Mouse (Mus musculus) liver, embryonic 14.5 days (tissue): ENCODE data around the gene Dppa1.

ENCODE experiments used
- CTCF ChIP-seq: IDR thresholded peaks from 2 replicates; pipeline ENCODE4 v1.5.1; 2016; ENCODE audit warnings: antibody characterized with exemption, low read depth, control low read depth
- EP300 ChIP-seq: IDR thresholded peaks from 2 replicates; pipeline ENCODE4 v1.6.1; 2016; ENCODE audit warnings: antibody characterized with exemption, low read depth

DNA sequence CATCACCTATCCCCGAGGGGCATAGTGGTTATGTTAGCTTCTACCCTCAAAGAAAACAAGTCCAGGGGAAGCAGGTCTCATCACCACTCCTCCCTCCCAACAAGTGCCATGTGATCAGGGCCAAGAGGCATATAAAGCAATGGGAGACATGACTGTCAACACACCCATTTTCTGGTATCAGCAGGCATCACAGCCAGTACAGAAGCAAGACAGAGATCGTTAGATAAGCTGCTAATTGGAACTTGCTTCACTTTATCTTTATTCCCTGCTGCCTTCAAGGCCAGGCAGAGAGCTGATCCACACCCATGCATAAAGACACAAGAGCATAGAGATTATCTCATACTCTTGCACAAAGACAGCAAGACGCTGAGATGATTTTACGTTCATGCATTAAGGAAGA lies 34.2 kb upstream of the Dppa1 start:
- TF ChIP-seq CTCF (no peak), EP300 (0 out of 2 replicates have a peak, but pooled peaks have one; percentile 36)
